Mouse (Mus musculus): ENCODE measurements around the gene Grin2b. TPM values are rescaled to one million over a fixed set of nuclear protein-coding genes. Genes with fewer than 3 reads are reported as not detected.

Gene Grin2b
- total and polyA plus RNA-seq, 3 experiments = not detected

DNA sequence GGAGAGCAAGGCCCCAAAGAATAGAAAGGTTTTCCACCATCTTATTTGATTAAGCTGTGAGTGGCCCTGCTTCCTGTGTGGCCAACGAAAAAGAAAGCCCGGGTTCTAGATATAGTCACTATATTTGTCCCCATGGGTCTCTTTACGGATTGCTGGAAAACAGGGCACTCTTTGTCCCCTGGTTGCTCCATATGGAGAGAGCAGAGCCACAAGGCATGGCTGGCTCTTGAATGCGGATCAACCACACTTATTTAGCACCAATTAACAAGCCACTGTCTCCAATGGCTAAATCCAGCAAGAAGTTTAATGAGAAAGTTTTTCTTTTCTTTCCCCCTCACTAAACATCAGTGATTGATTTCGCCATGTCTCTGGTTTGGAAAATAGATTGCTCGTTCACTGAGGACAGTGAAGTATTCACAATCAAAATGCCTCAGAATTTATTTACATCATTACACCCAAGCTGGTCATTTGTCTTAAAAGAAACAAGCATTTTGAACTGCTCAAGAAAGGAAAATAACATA is 240.9 kb downstream of the Grin2b start:
- Histone ChIP-seq H3K9me3 (replicated peaks; ENCODE audit: low read length) (peaks cover 73% of the 10 kb centered on the region), H3K9ac (ENCODE audit: insufficient read depth, low read depth) (no peak overlapping the region), H3K4me2 (ENCODE audit: insufficient read depth, low read depth, poor library complexity, severe bottlenecking) (no peak overlapping the region), H3K27me3 (replicated peaks) (no peaks in the 10 kb centered on the region), H3K4me1 (ENCODE audit: control insufficient read depth in 1 of 2, insufficient read depth in 2 of 2) (no peaks in the 10 kb centered on the region), H3K36me3 (replicated peaks in 1 of 2; ENCODE audit: control insufficient read depth in 1 of 2, insufficient read depth in 1 of 2, low read length in 1 of 2) (no peaks in the 10 kb centered on the region), H3K27ac (ENCODE audit: insufficient read depth, low read depth) (no peak overlapping the region), H3K79me2 (replicated peaks; ENCODE audit: control insufficient read depth, extremely low read depth, insufficient read depth, poor library complexity, severe bottlenecking) (no peaks in the 10 kb centered on the region), H3K4me3 (replicated peaks in 1 of 3; ENCODE audit: low read depth in 2 of 3, low read length in 2 of 3, poor library complexity in 1 of 3) (no peak overlapping the region)
- in situ Hi-C loops (cut with MboI; ENCODE audit: low pct_ligation_motif_present, low pct_unique_long_range_greater_than_20kb, low sequenced_read_pairs) (no loop called here), dilution Hi-C loops (cut with MboI; ENCODE audit: extremely low pct_ligation_motif_present, extremely low pct_unique_long_range_greater_than_20kb, low sequenced_read_pairs) (no loop called here)
- DNase-seq (ENCODE audit: extremely low read depth) = no peak
- TF ChIP-seq MAFK (IDR thresholded peaks at IDR 0.05; ENCODE audit: insufficient replicate concordance, low read length) (no peak), JUND (conservative IDR thresholded peaks at IDR 0.05; ENCODE audit: low read depth, low read length) (no peak), RCOR1 (conservative IDR thresholded peaks at IDR 0.05; ENCODE audit: low read depth, low read length) (no peak), ZMIZ1 (IDR thresholded peaks at IDR 0.05; ENCODE audit: low read depth, low read length) (no peak), TBP (conservative IDR thresholded peaks at IDR 0.05; ENCODE audit: low read depth, low read length) (no peak), POLR2AphosphoS2 (IDR thresholded peaks at IDR 0.05; ENCODE audit: low read depth, low read length) (no peak), ZNF384 (IDR thresholded peaks at IDR 0.05; ENCODE audit: low read depth, low read length) (no peak), UBTF (IDR thresholded peaks at IDR 0.05; ENCODE audit: low read depth, low read length) (no peak), MAX (IDR thresholded peaks at IDR 0.05; ENCODE audit: low read length) (no peak), MAZ (IDR thresholded peaks at IDR 0.05; ENCODE audit: low read depth, low read length) (no peak), NRF1 (IDR thresholded peaks at IDR 0.05; ENCODE audit: low read depth, low read length) (no peak), MXI1 (IDR thresholded peaks at IDR 0.05; ENCODE audit: low read depth, low read length) (no peak), ETS1 (conservative IDR thresholded peaks at IDR 0.05; ENCODE audit: low read depth, low read length) (no peak), PAX5 (IDR thresholded peaks at IDR 0.05; ENCODE audit: low read length) (no peak), E2F4 (IDR thresholded peaks at IDR 0.05; ENCODE audit: insufficient replicate concordance, low read depth, low read length) (no peak), JUN (IDR thresholded peaks at IDR 0.05; ENCODE audit: insufficient read depth, low read depth, low read length) (no peak)

DNA sequence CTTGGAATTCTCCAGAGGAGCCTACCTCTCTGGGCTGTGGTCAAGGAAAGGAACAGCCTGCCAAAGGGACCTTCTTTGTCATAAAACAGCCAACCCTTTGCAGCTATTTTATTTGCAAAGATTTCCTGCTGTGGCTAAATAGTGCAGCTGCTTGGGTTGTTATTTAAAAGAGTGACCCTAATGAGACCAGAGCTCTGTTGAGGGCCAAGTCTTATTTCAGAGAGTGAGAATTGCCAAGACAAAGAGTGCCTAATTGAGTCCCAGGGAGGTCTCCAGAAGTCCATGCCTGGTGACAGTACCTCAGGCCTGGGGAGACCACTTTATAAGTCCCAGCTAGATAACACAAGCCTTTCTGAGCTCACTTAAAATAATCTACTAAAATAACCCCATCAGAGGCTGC is 255.6 kb downstream of the Grin2b start:
- H3K79me2 ChIP-seq (replicated peaks; ENCODE audit: control insufficient read depth, extremely low read depth, insufficient read depth, poor library complexity, severe bottlenecking) = no peaks in the 10 kb centered on the region
- no peak overlapping the region for H3K9ac ChIP-seq (ENCODE audit: insufficient read depth, low read depth)
- H3K9me3 ChIP-seq (replicated peaks; ENCODE audit: low read length) = peaks cover 72% of the 10 kb centered on the region
- no peak overlapping the region for H3K27ac ChIP-seq (ENCODE audit: insufficient read depth, low read depth)
- no peak overlapping the region for H3K4me3 ChIP-seq (replicated peaks in 1 of 3; ENCODE audit: low read depth in 2 of 3, low read length in 2 of 3, poor library complexity in 1 of 3)
- dilution Hi-C loops (cut with MboI; ENCODE audit: extremely low pct_ligation_motif_present, extremely low pct_unique_long_range_greater_than_20kb, low sequenced_read_pairs) = no loop called here
- H3K4me2 ChIP-seq (ENCODE audit: insufficient read depth, low read depth, poor library complexity, severe bottlenecking) = no peak overlapping the region
- DNase-seq (ENCODE audit: extremely low read depth) = no peak
- H3K36me3 ChIP-seq (replicated peaks in 1 of 2; ENCODE audit: control insufficient read depth in 1 of 2, insufficient read depth in 1 of 2, low read length in 1 of 2) = no peaks in the 10 kb centered on the region
- in situ Hi-C loops (cut with MboI; ENCODE audit: low pct_ligation_motif_present, low pct_unique_long_range_greater_than_20kb, low sequenced_read_pairs) = no loop called here
- no peaks in the 10 kb centered on the region for H3K27me3 ChIP-seq (replicated peaks)
- TF ChIP-seq USF2 (conservative IDR thresholded peaks at IDR 0.05; ENCODE audit: low read depth, low read length) = no peak
- H3K4me1 ChIP-seq (ENCODE audit: control insufficient read depth in 1 of 2, insufficient read depth in 2 of 2) = no peaks in the 10 kb centered on the region
